Mouse (Mus musculus): ENCODE data around the gene Olfr1131. TPM values are rescaled to one million over a fixed set of nuclear protein-coding genes. Genes with fewer than 3 reads are reported as not detected.
"Not testable (repeated sequence)": the region's sequence is repeated elsewhere in the genome, so short reads cannot be mapped to it uniquely, and the experiment has no call there.

Olfr1131 gene
- total RNA-seq (2022), result not detected

DNA sequence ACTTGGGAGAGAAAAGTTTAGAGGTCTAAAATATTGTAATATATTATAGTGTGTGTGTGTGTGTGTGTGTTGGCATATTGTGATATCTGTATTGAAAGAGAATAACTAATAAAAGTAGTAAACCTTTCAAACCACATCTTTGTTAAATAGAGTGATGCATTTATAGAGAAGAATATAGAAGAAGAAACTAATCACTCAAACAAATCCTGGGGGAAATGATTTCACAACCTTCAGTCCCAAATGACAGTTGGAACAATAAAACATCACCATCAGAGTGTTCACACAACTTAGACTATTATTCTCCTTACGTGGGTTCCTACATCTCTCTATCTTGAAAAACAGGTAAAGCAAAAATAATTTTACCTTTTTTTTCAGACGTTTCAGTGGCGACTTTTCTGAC lies at the start of gene Olfr1131:
Gene Olfr1131, plus strand, starts transcription at position 301 of the 400 bp plus-strand sequence.
- DNase-seq (ENCODE audit: low spot score), result no peak

DNA sequence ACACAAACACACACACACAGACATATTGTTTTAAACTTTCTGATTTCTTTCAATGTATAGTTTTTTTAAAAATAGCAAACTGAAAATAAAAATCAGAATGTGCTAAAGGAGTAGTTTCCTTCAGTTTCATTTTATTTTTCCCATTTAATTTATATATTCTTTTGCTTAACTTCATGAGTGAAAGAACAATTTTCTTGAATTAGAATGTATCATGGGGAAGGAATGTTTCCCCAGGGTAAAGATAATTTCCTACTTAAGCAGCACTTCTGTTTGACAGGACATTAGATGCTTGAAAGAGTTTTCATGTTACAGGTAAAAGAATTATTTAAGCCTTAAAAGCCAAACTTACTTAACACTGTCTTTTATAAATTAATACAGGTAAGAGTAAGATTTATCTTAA lies 21.0 kb upstream of the Olfr1131 start, which contains the start of gene Olfr1130:
Gene Olfr1130, plus strand, starts transcription at position 301 of the 400 bp plus-strand sequence.
- not testable (repeated sequence) for DNase-seq (ENCODE audit: low spot score)

DNA sequence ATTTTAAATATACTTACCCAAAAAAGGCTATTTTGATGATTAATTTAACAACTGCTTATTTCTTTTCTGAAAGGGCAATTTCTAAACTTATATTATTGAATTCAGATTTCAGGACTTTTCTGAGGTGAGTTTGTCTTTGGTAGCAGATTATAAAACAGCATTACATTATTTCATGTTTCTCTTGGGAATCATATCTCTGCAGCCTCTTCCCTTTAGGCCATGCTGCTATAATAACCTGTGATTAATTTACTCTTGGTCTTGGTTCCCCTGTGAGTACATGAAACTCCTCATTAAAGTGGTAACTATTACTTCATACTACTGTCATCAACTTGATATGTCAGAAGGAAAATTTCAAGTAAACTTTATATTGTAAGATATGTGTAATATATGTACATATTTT lies 10.5 kb downstream of the Olfr1131 start, which contains the start of gene Olfr1132:
Gene Olfr1132, minus strand, starts transcription at position 101 of the 400 bp plus-strand sequence.
- no peak for DNase-seq (ENCODE audit: low spot score)

DNA sequence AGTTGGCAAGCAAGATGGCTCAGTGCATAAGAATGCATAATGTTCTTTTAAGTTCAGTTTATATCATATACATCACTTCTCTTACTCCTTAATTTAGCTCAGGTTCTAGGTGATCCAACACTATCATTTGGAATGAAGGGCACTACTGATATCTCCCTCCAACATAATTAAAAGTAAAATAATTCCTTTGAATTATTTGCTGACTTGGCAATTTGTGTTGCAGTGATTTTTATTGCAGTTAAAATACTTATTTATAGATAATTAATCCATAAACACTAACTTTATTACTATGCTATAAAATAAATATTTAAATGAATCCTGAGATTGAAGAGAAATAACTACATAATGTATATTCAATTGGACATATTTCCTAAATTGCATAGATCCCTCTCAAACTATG lies 15.5 kb downstream of the Olfr1131 start:
- no peak for DNase-seq (ENCODE audit: low spot score)

DNA sequence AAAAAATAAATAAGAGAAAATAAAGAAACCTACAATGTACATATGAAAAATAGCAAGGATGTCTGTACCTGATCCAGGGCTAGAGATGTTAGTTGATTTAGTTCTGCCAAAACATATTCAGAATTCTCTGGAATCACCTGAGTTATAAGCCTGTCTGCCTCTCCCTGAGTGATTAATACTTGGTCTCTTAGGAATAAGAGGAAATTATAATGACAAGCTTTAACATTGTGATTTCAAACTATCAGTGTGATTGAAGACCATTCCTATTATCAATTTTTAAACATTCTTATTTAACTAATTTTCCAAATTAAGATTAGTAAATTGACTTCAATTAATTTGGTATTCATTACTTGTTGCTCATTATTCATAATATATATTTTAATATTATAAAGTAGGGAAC lies 20.4 kb downstream of the Olfr1131 start, which contains the start of gene Olfr1133:
Gene Olfr1133, minus strand, starts transcription at position 101 of the 400 bp plus-strand sequence.
- no peak for DNase-seq (ENCODE audit: low spot score)

DNA sequence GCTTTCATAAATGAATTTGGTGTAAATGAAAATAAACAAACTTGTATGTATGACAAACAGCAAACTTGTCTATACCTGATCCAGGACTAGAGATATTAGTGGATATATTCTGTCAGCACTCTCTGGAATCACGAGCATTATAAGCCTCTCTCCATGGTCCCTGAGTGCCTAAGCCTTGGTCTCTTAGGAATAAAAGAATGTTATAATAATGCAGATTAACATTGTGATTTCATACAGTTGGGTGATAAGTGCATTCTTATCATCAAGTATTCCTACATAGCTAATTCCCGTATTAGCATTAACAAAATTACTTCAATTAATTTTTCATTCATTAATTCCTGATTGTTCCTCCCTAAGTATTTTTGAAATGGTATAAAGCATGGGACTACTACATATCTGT lies 31.5 kb downstream of the Olfr1131 start, which contains the start of gene Olfr1134:
Gene Olfr1134, minus strand, starts transcription at position 101 of the 400 bp plus-strand sequence.
- no peak for DNase-seq (ENCODE audit: low spot score)

DNA sequence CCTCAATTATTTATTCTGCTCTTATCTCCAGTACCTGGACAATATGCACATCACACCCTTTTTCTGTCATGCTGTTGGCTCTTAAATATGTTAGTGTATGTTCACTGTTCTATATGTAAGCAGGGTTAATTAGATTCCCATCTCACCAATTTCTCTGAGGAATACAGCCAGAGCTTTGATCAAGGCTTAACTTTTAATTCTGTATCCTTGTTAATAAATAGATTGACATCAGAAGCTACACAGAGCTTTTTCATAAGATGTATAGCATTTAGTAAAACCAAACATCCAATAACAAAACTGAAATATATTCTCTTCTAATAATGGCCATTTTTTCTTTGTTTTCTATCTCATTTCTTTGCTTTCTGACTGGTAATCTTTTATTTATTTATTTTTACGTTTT lies 46.7 kb downstream of the Olfr1131 start, which contains the start of gene Olfr1135:
Gene Olfr1135, minus strand, starts transcription at position 101 of the 400 bp plus-strand sequence.
- DNase-seq (ENCODE audit: low spot score), result no peak

Other genes with a start within 250 kb of the Olfr1131 start
- not detected for gene Olfr1122, start 241.3 kb upstream of the Olfr1131 start, total RNA-seq (2022)
- gene Olfr1123, start 210.5 kb upstream of the Olfr1131 start, total RNA-seq (2022), result not detected
- gene Olfr1124, start 196.8 kb upstream of the Olfr1131 start, total RNA-seq (2022), result not detected
- not detected for gene Olfr1126, start 173.1 kb upstream of the Olfr1131 start, total RNA-seq (2022)
- not detected for gene Pramel7, start 130.0 kb upstream of the Olfr1131 start, total RNA-seq (2022)
- not detected for gene Pramel6, start 120.5 kb upstream of the Olfr1131 start, total RNA-seq (2022)
- not detected for gene Olfr153, start 95.3 kb upstream of the Olfr1131 start, total RNA-seq (2022)
- gene Olfr1128, start 81.6 kb upstream of the Olfr1131 start, total RNA-seq (2022), result not detected
- not detected for gene Olfr1129, start 53.2 kb upstream of the Olfr1131 start, total RNA-seq (2022)
- gene Olfr1130, start 20.9 kb upstream of the Olfr1131 start, total RNA-seq (2022), result not detected
- gene Olfr1132, start 10.4 kb downstream of the Olfr1131 start, total RNA-seq (2022), result not detected
- not detected for gene Olfr1133, start 20.3 kb downstream of the Olfr1131 start, total RNA-seq (2022)
- gene Olfr1134, start 31.4 kb downstream of the Olfr1131 start, total RNA-seq (2022), result not detected
- gene Olfr1135, start 46.6 kb downstream of the Olfr1131 start, total RNA-seq (2022), result not detected
- not detected for gene Olfr1136, start 66.8 kb downstream of the Olfr1131 start, total RNA-seq (2022)
- not detected for gene Olfr1137, start 86.1 kb downstream of the Olfr1131 start, total RNA-seq (2022)
- gene Olfr1138, start 112.9 kb downstream of the Olfr1131 start, total RNA-seq (2022), result not detected
- gene Olfr1140, start 116.6 kb downstream of the Olfr1131 start, total RNA-seq (2022), result not detected
- gene Olfr1141, start 126.9 kb downstream of the Olfr1131 start, total RNA-seq (2022), result not detected
- gene Olfr152, start 152.4 kb downstream of the Olfr1131 start, total RNA-seq (2022), result not detected
- not detected for gene Olfr1143, start 173.5 kb downstream of the Olfr1131 start, total RNA-seq (2022)
- gene Olfr1145, start 182.7 kb downstream of the Olfr1131 start, total RNA-seq (2022), result not detected
- not detected for gene Olfr1148, start 203.4 kb downstream of the Olfr1131 start, total RNA-seq (2022)
- not detected for gene Olfr1150-ps1, start 216.9 kb downstream of the Olfr1131 start, total RNA-seq (2022)
- not detected for gene Olfr1151, start 228.8 kb downstream of the Olfr1131 start, total RNA-seq (2022)
- gene Olfr1152, start 239.4 kb downstream of the Olfr1131 start, total RNA-seq (2022), result not detected

Measured in heart, adult 8-10 months (tissue).